Mouse (Mus musculus): ENCODE measurements at regions not wholly inside any gene's neighbourhood (a gene's known extent, or its start where the extent isn't known, plus 50 kb on each side); places are given as distances from the start of the nearest gene placed in this dataset.

- no peak for DNase-seq (ENCODE audit: low spot score in 2 of 2)
These were observed 141.0 kb upstream of the Gm765 start for GRCm38 (mm10) chr6:98483319-98484123.

- no peak for DNase-seq (ENCODE audit: low spot score in 2 of 2)
These were observed 139.8 kb upstream of the Gm765 start for GRCm38 (mm10) chr6:98482319-98482718.

GRCm38 (mm10) chr6:98467563-98467962 is 125.0 kb upstream of the Gm765 start:
- DNase-seq (ENCODE audit: low spot score in 2 of 2) = no peak

GRCm38 (mm10) chr6:98452277-98452676 is 109.7 kb upstream of the Gm765 start:
- DNase-seq (ENCODE audit: low spot score in 2 of 2) = no peak

GRCm38 (mm10) chr6:98435676-98436075 is 93.1 kb upstream of the Gm765 start:
- DNase-seq (ENCODE audit: low spot score in 2 of 2) = no peak

GRCm38 (mm10) chr6:98433286-98433685 is 90.7 kb upstream of the Gm765 start:
- DNase-seq (ENCODE audit: low spot score in 2 of 2) = no peak

GRCm38 (mm10) chr6:98429120-98429519 is 86.6 kb upstream of the Gm765 start:
- no peak for DNase-seq (ENCODE audit: low spot score in 2 of 2)

GRCm38 (mm10) chr6:98402605-98403004 is 60.1 kb upstream of the Gm765 start:
- no peak for DNase-seq (ENCODE audit: low spot score in 2 of 2)

- no peak for DNase-seq (ENCODE audit: low spot score in 2 of 2)
These were observed 52.0 kb upstream of the Gm765 start for GRCm38 (mm10) chr6:98394589-98394988.

Data from gastrocnemius, postnatal 4 days (tissue).